Mouse (Mus musculus) brain, embryonic 14.5 days (tissue): ENCODE data around the gene Myef2.

ENCODE experiments used
- CTCF ChIP-seq: fragments of 200-500 bp; IDR thresholded peaks from 2 replicates; pipeline ENCODE4 v1.5.1; 2012; ENCODE audit warnings: inconsistent platforms, mild to moderate bottlenecking, moderate library complexity, borderline replicate concordance; ENCODE audit not compliant: insufficient read depth, insufficient read length; ENCODE audit errors: extremely low read depth
- POLR2A ChIP-seq: fragments of 200-500 bp; IDR thresholded peaks from 2 replicates; pipeline ENCODE4 v1.6.1; 2012; ENCODE audit warnings: mild to moderate bottlenecking, inconsistent platforms, borderline replicate concordance; ENCODE audit not compliant: poor library complexity, insufficient read depth, insufficient read length, severe bottlenecking; ENCODE audit errors: extremely low read depth

DNA sequence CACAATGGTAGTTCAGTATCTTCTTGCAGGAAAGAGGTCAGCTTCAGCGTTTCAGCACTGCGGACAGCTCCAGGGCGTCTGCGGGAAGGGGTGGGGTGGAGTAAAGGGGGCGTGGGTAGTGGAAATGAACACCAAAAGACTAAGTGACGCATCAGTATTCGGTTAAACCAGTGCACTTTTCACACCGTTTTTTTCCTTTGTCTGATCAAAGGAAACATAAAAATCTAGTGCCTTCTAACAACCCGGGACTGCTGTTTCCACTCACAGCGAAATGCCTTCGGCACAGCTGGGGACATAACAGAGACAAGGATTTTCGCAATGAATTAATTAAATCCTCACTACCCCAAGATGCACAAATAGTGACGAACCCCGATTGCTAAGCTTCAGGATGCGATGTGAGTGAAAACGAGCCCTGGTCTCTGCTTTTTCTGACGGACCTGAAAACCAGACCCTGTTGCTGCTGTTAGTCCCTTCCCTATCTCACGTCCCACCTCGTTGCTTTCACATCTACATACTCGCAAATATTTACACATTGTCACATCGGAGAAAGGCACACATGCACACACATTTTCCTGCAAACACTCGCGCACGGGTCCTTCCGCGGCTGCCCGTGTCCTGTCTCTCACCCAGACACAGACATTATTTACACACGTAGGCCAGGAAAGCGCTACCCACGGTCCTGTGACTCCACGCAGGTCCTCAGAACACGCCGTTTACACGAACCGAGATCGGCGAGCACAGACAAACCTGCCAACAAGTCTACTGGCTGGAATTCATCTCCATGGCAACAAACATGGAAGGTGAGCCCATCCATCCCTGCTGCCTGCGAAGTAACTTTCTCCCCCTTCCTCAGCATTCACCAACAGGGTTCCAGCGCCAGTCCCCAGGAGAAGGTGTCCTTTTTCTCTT lies 12.7 kb upstream of the Myef2 start, which contains the start of gene Ctxn2:
- no peak for TF ChIP-seq POLR2A
- no peak for TF ChIP-seq CTCF
